Mouse (Mus musculus): ENCODE data around the gene Knl1. TPM values are rescaled to one million over a fixed set of nuclear protein-coding genes. Genes with fewer than 3 reads are reported as not detected.

Gene Knl1
- polyA plus RNA-seq, 1 experiment from 2014 or later: 84.4 TPM

- no peak overlapping the region for H3K4me2 ChIP-seq
- no peaks in the 10 kb centered on the region for H3K9me3 ChIP-seq
- 95% methylated on average over 4 of the region's 4 CpGs for WGBS
- no peaks in the 10 kb centered on the region for H3K27me3 ChIP-seq
- H3K9ac ChIP-seq: no peak overlapping the region
- no peak for ATAC-seq (ENCODE audit: low FRiP score)
- 0 out of 2 replicates have a peak, but pooled peaks cover 5% of the 10 kb centered on the region for H3K36me3 ChIP-seq (replicated peaks)
- H3K4me3 ChIP-seq (replicated peaks): no peak overlapping the region
- H3K4me1 ChIP-seq: peaks cover 11% of the 10 kb centered on the region
- no peak overlapping the region for H3K27ac ChIP-seq
These were observed 3.3 kb downstream of the Knl1 start for GRCm38 (mm10) chr2:119050132-119050650.

- no peak for ATAC-seq (ENCODE audit: low FRiP score)
These were observed 13.2 kb downstream of the Knl1 start for GRCm38 (mm10) chr2:119060139-119060538.

GRCm38 (mm10) chr2:119072397-119072796 is 25.5 kb downstream of the Knl1 start:
- H3K9ac ChIP-seq: no peak overlapping the region
- H3K4me1 ChIP-seq: no peaks in the 10 kb centered on the region
- H3K36me3 ChIP-seq (replicated peaks): peaks cover 41% of the 10 kb centered on the region
- no peaks in the 10 kb centered on the region for H3K27me3 ChIP-seq
- ATAC-seq (ENCODE audit: low FRiP score): no peak
- no peaks in the 10 kb centered on the region for H3K9me3 ChIP-seq
- H3K4me3 ChIP-seq (replicated peaks): no peak overlapping the region
- H3K4me2 ChIP-seq: no peak overlapping the region
- 93% methylated on average over 4 of the region's 4 CpGs for WGBS
- no peak overlapping the region for H3K27ac ChIP-seq

More at GRCm38 (mm10) chr2:119060139-119060538, 13.2 kb downstream of the Knl1 start:
- no peaks in the 10 kb centered on the region for H3K4me1 ChIP-seq
- no peaks in the 10 kb centered on the region for H3K27me3 ChIP-seq
- H3K4me3 ChIP-seq (replicated peaks): no peak overlapping the region
- H3K27ac ChIP-seq: no peak overlapping the region
- 96% methylated on average over 2 of the region's 2 CpGs for WGBS
- H3K36me3 ChIP-seq (replicated peaks): peaks cover 36% of the 10 kb centered on the region
- H3K9ac ChIP-seq: no peak overlapping the region
- H3K9me3 ChIP-seq: no peaks in the 10 kb centered on the region
- no peak overlapping the region for H3K4me2 ChIP-seq

GRCm38 (mm10) chr2:119086156-119086555 is 39.2 kb downstream of the Knl1 start:
- Histone ChIP-seq H3K4me1 (no peaks in the 10 kb centered on the region), H3K27me3 (no peaks in the 10 kb centered on the region), H3K36me3 (replicated peaks) (peaks cover 46% of the 10 kb centered on the region), H3K9ac (no peak overlapping the region), H3K4me2 (no peak overlapping the region), H3K27ac (no peak overlapping the region), H3K9me3 (no peaks in the 10 kb centered on the region), H3K4me3 (replicated peaks) (no peak overlapping the region)
- WGBS: 77% methylated on average over 2 of the region's 2 CpGs
- no peak for ATAC-seq (ENCODE audit: low FRiP score)

- Histone ChIP-seq H3K4me3 (replicated peaks) (no peak overlapping the region), H3K27ac (no peak overlapping the region), H3K4me1 (no peaks in the 10 kb centered on the region), H3K27me3 (no peaks in the 10 kb centered on the region), H3K36me3 (replicated peaks) (peaks cover 45% of the 10 kb centered on the region), H3K9ac (no peak overlapping the region), H3K4me2 (no peak overlapping the region), H3K9me3 (no peaks in the 10 kb centered on the region)
- no peak for ATAC-seq (ENCODE audit: low FRiP score)
These were observed 54.6 kb downstream of the Knl1 start for GRCm38 (mm10) chr2:119101552-119101951.

GRCm38 (mm10) chr2:119106583-119106982 is 59.7 kb downstream of the Knl1 start:
- Histone ChIP-seq H3K36me3 (replicated peaks) (peaks cover 34% of the 10 kb centered on the region), H3K27ac (no peak overlapping the region), H3K9me3 (no peaks in the 10 kb centered on the region), H3K4me1 (peaks cover under 1% of the 10 kb centered on the region; the same call in 1 of the 2 replicates), H3K4me2 (no peak overlapping the region), H3K9ac (no peak overlapping the region), H3K4me3 (replicated peaks) (no peak overlapping the region), H3K27me3 (no peaks in the 10 kb centered on the region)
- WGBS: 88% methylated on average over 5 of the region's 5 CpGs
- no peak for ATAC-seq (ENCODE audit: low FRiP score)

- Histone ChIP-seq H3K27me3 (no peaks in the 10 kb centered on the region), H3K9ac (no peak overlapping the region), H3K36me3 (replicated peaks) (peaks cover 14% of the 10 kb centered on the region), H3K4me3 (replicated peaks) (no peak overlapping the region), H3K4me2 (no peak overlapping the region), H3K9me3 (no peaks in the 10 kb centered on the region), H3K27ac (no peak overlapping the region), H3K4me1 (peaks cover 11% of the 10 kb centered on the region)
- WGBS: 69% methylated on average over 4 of the region's 4 CpGs
- no peak for ATAC-seq (ENCODE audit: low FRiP score)
These were observed 61.6 kb downstream of the Knl1 start for GRCm38 (mm10) chr2:119108554-119108953.

GRCm38 (mm10) chr2:119111060-119111459 is 64.1 kb downstream of the Knl1 start:
- peaks cover 9% of the 10 kb centered on the region for H3K36me3 ChIP-seq (replicated peaks)
- no peaks in the 10 kb centered on the region for H3K27me3 ChIP-seq
- H3K9ac ChIP-seq: no peak overlapping the region
- no peak overlapping the region for H3K4me3 ChIP-seq (replicated peaks)
- H3K27ac ChIP-seq: no peak overlapping the region
- no peaks in the 10 kb centered on the region for H3K9me3 ChIP-seq
- peaks cover 24% of the 10 kb centered on the region for H3K4me1 ChIP-seq
- ATAC-seq (ENCODE audit: low FRiP score): no peak
- no peak overlapping the region for H3K4me2 ChIP-seq
- WGBS: 93% methylated on average over 3 of the region's 3 CpGs

- Histone ChIP-seq H3K4me2 (peak within 1 kb of the TSS; percentile 92), H3K9me3 (no peaks in the 10 kb centered on the region), H3K4me3 (replicated peaks) (peak within 1 kb of the TSS; percentile 71), H3K9ac (peak within 1 kb of the TSS; percentile 73), H3K36me3 (replicated peaks) (peaks cover 17% of the 10 kb centered on the region), H3K4me1 (peaks cover 24% of the 10 kb centered on the region), H3K27ac (peak within 1 kb of the TSS; percentile 84), H3K27me3 (no peaks in the 10 kb centered on the region)
- ATAC-seq (ENCODE audit: low FRiP score): peak; percentile 94
- WGBS: under 1% methylated on average over 51 of the region's 51 CpGs
These were observed 65.7 kb downstream of the Knl1 start, which contains the start of gene Rad51 for GRCm38 (mm10) chr2:119112438-119113112. TSS of gene Rad51 (plus strand) at chr2:119112793.

- Histone ChIP-seq H3K4me1 (peaks cover 24% of the 10 kb centered on the region), H3K27ac (peak overlapping the region; percentile 84), H3K4me2 (peak overlapping the region; percentile 92), H3K9ac (peak overlapping the region; percentile 73), H3K27me3 (no peaks in the 10 kb centered on the region), H3K9me3 (no peaks in the 10 kb centered on the region), H3K36me3 (replicated peaks) (peaks cover 24% of the 10 kb centered on the region), H3K4me3 (replicated peaks) (peak overlapping the region; percentile 71)
- ATAC-seq (ENCODE audit: low FRiP score): peak; percentile 9; the same call in 1 of the 2 replicates
- 15% methylated on average over 20 of the region's 20 CpGs for WGBS
These were observed 66.4 kb downstream of the Knl1 start for GRCm38 (mm10) chr2:119113121-119113925.

GRCm38 (mm10) chr2:119136346-119136898 is 89.5 kb downstream of the Knl1 start:
- Histone ChIP-seq H3K36me3 (replicated peaks) (peaks cover 90% of the 10 kb centered on the region), H3K27ac (no peak overlapping the region), H3K4me3 (replicated peaks) (no peak overlapping the region), H3K9ac (no peak overlapping the region), H3K9me3 (no peaks in the 10 kb centered on the region), H3K27me3 (no peaks in the 10 kb centered on the region), H3K4me2 (no peak overlapping the region), H3K4me1 (no peaks in the 10 kb centered on the region)
- WGBS: 89% methylated on average over 5 of the region's 5 CpGs
- no peak for ATAC-seq (ENCODE audit: low FRiP score)

GRCm38 (mm10) chr2:119145199-119145598 is 98.3 kb downstream of the Knl1 start:
- H3K4me3 ChIP-seq (replicated peaks): no peak overlapping the region
- H3K4me1 ChIP-seq: no peaks in the 10 kb centered on the region
- no peaks in the 10 kb centered on the region for H3K9me3 ChIP-seq
- H3K27ac ChIP-seq: no peak overlapping the region
- H3K4me2 ChIP-seq: no peak overlapping the region
- peaks cover 91% of the 10 kb centered on the region for H3K36me3 ChIP-seq (replicated peaks)
- WGBS: 85% methylated on average over 2 of the region's 2 CpGs
- ATAC-seq (ENCODE audit: low FRiP score): no peak
- H3K27me3 ChIP-seq: no peaks in the 10 kb centered on the region
- no peak overlapping the region for H3K9ac ChIP-seq

Measured in forebrain, embryonic 12.5 days (tissue).